Mouse (Mus musculus): Measurements from ENCODE around the gene Tmed10. TPM values are rescaled to one million over a fixed set of nuclear protein-coding genes. Genes with fewer than 3 reads are reported as not detected.

Gene Tmed10
- polyA plus RNA-seq (2016; fragmentation: Nextera tagmentation; extraction: Ambion mirVana), result 264 and 268 TPM in 2 replicates

GRCm38 (mm10) chr12:85374561-85375272 is at the start of gene Tmed10:
TSS of gene Tmed10 (minus strand) at chr12:85374847.
- WGBS, result 1% methylated on average over 37 of the region's 37 CpGs
- Histone ChIP-seq H3K36me3 (no peaks in the 10 kb centered on the region), H3K27me3 (no peaks in the 10 kb centered on the region), H3K4me3 (replicated peaks) (peak within 1 kb of the TSS; percentile 94), H3K4me2 (peak within 1 kb of the TSS; percentile 74), H3K4me1 (replicated peaks) (peaks cover 17% of the 10 kb centered on the region), H3K9ac (replicated peaks) (peak within 1 kb of the TSS; percentile 91), H3K27ac (peak within 1 kb of the TSS; percentile 89), H3K9me3 (no peaks in the 10 kb centered on the region)
- peak; percentile 90 for ATAC-seq (ENCODE audit: insufficient number of reproducible peaks, insufficient read depth, low FRiP score, low TSS enrichment, low read depth)

- WGBS, result 80% methylated on average over 11 of the region's 11 CpGs
- ATAC-seq (ENCODE audit: insufficient number of reproducible peaks, insufficient read depth, low FRiP score, low TSS enrichment, low read depth), result no peak
Observed at GRCm38 (mm10) chr12:85423236-85423635, 48.6 kb upstream of the Tmed10 start.

GRCm38 (mm10) chr12:85422536-85422935 is 47.9 kb upstream of the Tmed10 start:
- Histone ChIP-seq H3K4me3 (replicated peaks) (no peak overlapping the region), H3K36me3 (no peaks in the 10 kb centered on the region), H3K27ac (no peak overlapping the region), H3K27me3 (no peaks in the 10 kb centered on the region), H3K4me2 (no peak overlapping the region), H3K9ac (replicated peaks) (no peak overlapping the region), H3K9me3 (no peaks in the 10 kb centered on the region), H3K4me1 (replicated peaks) (peaks cover 7% of the 10 kb centered on the region; the same call in 1 of the 2 replicates)
- no peak for ATAC-seq (ENCODE audit: insufficient number of reproducible peaks, insufficient read depth, low FRiP score, low TSS enrichment, low read depth)
- WGBS, result 82% methylated on average over 8 of the region's 8 CpGs

More at GRCm38 (mm10) chr12:85423236-85423635, 48.6 kb upstream of the Tmed10 start:
- Histone ChIP-seq H3K9me3 (no peaks in the 10 kb centered on the region), H3K4me1 (replicated peaks) (peaks cover 7% of the 10 kb centered on the region; the same call in 1 of the 2 replicates), H3K27me3 (no peaks in the 10 kb centered on the region), H3K4me2 (no peak overlapping the region), H3K27ac (no peak overlapping the region), H3K36me3 (no peaks in the 10 kb centered on the region), H3K9ac (replicated peaks) (no peak overlapping the region), H3K4me3 (replicated peaks) (no peak overlapping the region)

GRCm38 (mm10) chr12:85420945-85421344 is 46.3 kb upstream of the Tmed10 start:
- no peak overlapping the region for H3K4me2 ChIP-seq
- H3K36me3 ChIP-seq, result no peaks in the 10 kb centered on the region
- H3K4me3 ChIP-seq (replicated peaks), result no peak overlapping the region
- 71% methylated on average over 9 of the region's 9 CpGs for WGBS
- no peak for ATAC-seq (ENCODE audit: insufficient number of reproducible peaks, insufficient read depth, low FRiP score, low TSS enrichment, low read depth)
- H3K27ac ChIP-seq, result no peak overlapping the region
- no peak overlapping the region for H3K9ac ChIP-seq (replicated peaks)
- no peaks in the 10 kb centered on the region for H3K27me3 ChIP-seq
- peaks cover under 1% of the 10 kb centered on the region; the same call in 1 of the 2 replicates for H3K4me1 ChIP-seq (replicated peaks)
- no peaks in the 10 kb centered on the region for H3K9me3 ChIP-seq

GRCm38 (mm10) chr12:85417845-85418244 is 43.2 kb upstream of the Tmed10 start:
- H3K4me2 ChIP-seq, result no peak overlapping the region
- no peaks in the 10 kb centered on the region for H3K4me1 ChIP-seq (replicated peaks)
- H3K27me3 ChIP-seq, result no peaks in the 10 kb centered on the region
- 85% methylated on average over 9 of the region's 9 CpGs for WGBS
- H3K36me3 ChIP-seq, result no peaks in the 10 kb centered on the region
- H3K4me3 ChIP-seq (replicated peaks), result no peak overlapping the region
- ATAC-seq (ENCODE audit: insufficient number of reproducible peaks, insufficient read depth, low FRiP score, low TSS enrichment, low read depth), result no peak
- no peaks in the 10 kb centered on the region for H3K9me3 ChIP-seq
- H3K27ac ChIP-seq, result no peak overlapping the region
- no peak overlapping the region for H3K9ac ChIP-seq (replicated peaks)

GRCm38 (mm10) chr12:85416298-85416697 is 41.7 kb upstream of the Tmed10 start:
- 83% methylated on average over 5 of the region's 5 CpGs for WGBS
- no peaks in the 10 kb centered on the region for H3K36me3 ChIP-seq

GRCm38 (mm10) chr12:85415876-85416275 is 41.2 kb upstream of the Tmed10 start:
- H3K4me1 ChIP-seq (replicated peaks), result no peaks in the 10 kb centered on the region
- no peak overlapping the region for H3K9ac ChIP-seq (replicated peaks)
- no peak overlapping the region for H3K27ac ChIP-seq
- H3K4me2 ChIP-seq, result no peak overlapping the region
- no peaks in the 10 kb centered on the region for H3K27me3 ChIP-seq
- WGBS, result 69% methylated on average over 3 of the region's 3 CpGs
- H3K9me3 ChIP-seq, result peaks cover 7% of the 10 kb centered on the region
- no peak for ATAC-seq (ENCODE audit: insufficient number of reproducible peaks, insufficient read depth, low FRiP score, low TSS enrichment, low read depth)
- no peak overlapping the region for H3K4me3 ChIP-seq (replicated peaks)
- no peaks in the 10 kb centered on the region for H3K36me3 ChIP-seq

More at GRCm38 (mm10) chr12:85416298-85416697, 41.7 kb upstream of the Tmed10 start:
- Histone ChIP-seq H3K4me1 (replicated peaks) (no peaks in the 10 kb centered on the region), H3K4me2 (no peak overlapping the region), H3K27ac (no peak overlapping the region), H3K4me3 (replicated peaks) (no peak overlapping the region), H3K9ac (replicated peaks) (no peak overlapping the region), H3K9me3 (peaks cover 6% of the 10 kb centered on the region), H3K27me3 (no peaks in the 10 kb centered on the region)
- no peak for ATAC-seq (ENCODE audit: insufficient number of reproducible peaks, insufficient read depth, low FRiP score, low TSS enrichment, low read depth)

GRCm38 (mm10) chr12:85411136-85411535 is 36.5 kb upstream of the Tmed10 start:
- no peak overlapping the region for H3K27ac ChIP-seq
- H3K27me3 ChIP-seq, result no peaks in the 10 kb centered on the region
- no peak overlapping the region for H3K4me3 ChIP-seq (replicated peaks)
- 75% methylated on average over 2 of the region's 2 CpGs for WGBS
- ATAC-seq (ENCODE audit: insufficient number of reproducible peaks, insufficient read depth, low FRiP score, low TSS enrichment, low read depth), result no peak
- H3K4me2 ChIP-seq, result no peak overlapping the region
- peaks cover 14% of the 10 kb centered on the region for H3K9me3 ChIP-seq
- H3K9ac ChIP-seq (replicated peaks), result no peak overlapping the region
- H3K4me1 ChIP-seq (replicated peaks), result no peaks in the 10 kb centered on the region
- no peaks in the 10 kb centered on the region for H3K36me3 ChIP-seq

- Histone ChIP-seq H3K36me3 (no peaks in the 10 kb centered on the region), H3K27ac (no peak overlapping the region), H3K4me3 (replicated peaks) (no peak overlapping the region), H3K4me1 (replicated peaks) (no peaks in the 10 kb centered on the region), H3K4me2 (no peak overlapping the region), H3K27me3 (no peaks in the 10 kb centered on the region), H3K9ac (replicated peaks) (no peak overlapping the region), H3K9me3 (no peaks in the 10 kb centered on the region)
- WGBS, result 80% methylated on average over 4 of the region's 4 CpGs
- ATAC-seq (ENCODE audit: insufficient number of reproducible peaks, insufficient read depth, low FRiP score, low TSS enrichment, low read depth), result no peak
Observed at GRCm38 (mm10) chr12:85397960-85398272, 23.3 kb upstream of the Tmed10 start.

GRCm38 (mm10) chr12:85397063-85397959 is 22.7 kb upstream of the Tmed10 start:
- no peak for ATAC-seq (ENCODE audit: insufficient number of reproducible peaks, insufficient read depth, low FRiP score, low TSS enrichment, low read depth)
- Histone ChIP-seq H3K4me2 (no peak overlapping the region), H3K27ac (no peak overlapping the region), H3K4me1 (replicated peaks) (no peaks in the 10 kb centered on the region), H3K4me3 (replicated peaks) (no peak overlapping the region), H3K36me3 (no peaks in the 10 kb centered on the region), H3K27me3 (no peaks in the 10 kb centered on the region), H3K9ac (replicated peaks) (0 out of 2 replicates have a peak overlapping the region, but pooled peaks have one; percentile 2), H3K9me3 (no peaks in the 10 kb centered on the region)
- WGBS, result 81% methylated on average over 18 of the region's 18 CpGs

- Histone ChIP-seq H3K27ac (no peak overlapping the region), H3K9ac (replicated peaks) (no peak overlapping the region), H3K4me2 (no peak overlapping the region), H3K27me3 (no peaks in the 10 kb centered on the region), H3K9me3 (no peaks in the 10 kb centered on the region), H3K4me3 (replicated peaks) (no peak overlapping the region), H3K4me1 (replicated peaks) (no peaks in the 10 kb centered on the region), H3K36me3 (no peaks in the 10 kb centered on the region)
- WGBS, result 68% methylated on average over 7 of the region's 7 CpGs
- ATAC-seq (ENCODE audit: insufficient number of reproducible peaks, insufficient read depth, low FRiP score, low TSS enrichment, low read depth), result no peak
Observed at GRCm38 (mm10) chr12:85393981-85394380, 19.3 kb upstream of the Tmed10 start.
